Mouse (Mus musculus): Measurements from ENCODE around the gene Cacng6.

The Cacng6 gene

GRCm38 (mm10) chr7:3460261-3460660 is 36.3 kb downstream of the Cacng6 start:
- no peak for DNase-seq (ENCODE audit: low read depth, low spot score)

GRCm38 (mm10) chr7:3463306-3463705 is 39.3 kb downstream of the Cacng6 start:
- no peak for DNase-seq (ENCODE audit: low read depth, low spot score)

GRCm38 (mm10) chr7:3468614-3469013 is 44.6 kb downstream of the Cacng6 start:
- no peak for DNase-seq (ENCODE audit: low read depth, low spot score)

GRCm38 (mm10) chr7:3472774-3473173 is 48.8 kb downstream of the Cacng6 start:
- DNase-seq (ENCODE audit: low read depth, low spot score): peak; percentile 35

- DNase-seq (ENCODE audit: low read depth, low spot score): no peak
Measured at GRCm38 (mm10) chr7:3474291-3475080, 50.5 kb downstream of the Cacng6 start.

- DNase-seq (ENCODE audit: low read depth, low spot score): no peak
Measured at GRCm38 (mm10) chr7:3476728-3477127, 52.7 kb downstream of the Cacng6 start.

- peak; percentile 38 for DNase-seq (ENCODE audit: low read depth, low spot score)
Measured at GRCm38 (mm10) chr7:3481948-3482608, 58.1 kb downstream of the Cacng6 start.

Measured in A20 (cell line).